Mouse (Mus musculus) embryo, embryonic 10 days (tissue): ENCODE data around the gene Mtg2.

ENCODE experiments used
- DNase-seq: peaks from one replicate; pipeline ENCODE4 v3.0.0-alpha.2; 2015; ENCODE audit warnings: low spot score

Gene Mtg2

GRCm38 (mm10) chr2:180104659-180105377, 34.4 kb downstream of the Mtg2 start:
- DNase-seq = no peak

DNA sequence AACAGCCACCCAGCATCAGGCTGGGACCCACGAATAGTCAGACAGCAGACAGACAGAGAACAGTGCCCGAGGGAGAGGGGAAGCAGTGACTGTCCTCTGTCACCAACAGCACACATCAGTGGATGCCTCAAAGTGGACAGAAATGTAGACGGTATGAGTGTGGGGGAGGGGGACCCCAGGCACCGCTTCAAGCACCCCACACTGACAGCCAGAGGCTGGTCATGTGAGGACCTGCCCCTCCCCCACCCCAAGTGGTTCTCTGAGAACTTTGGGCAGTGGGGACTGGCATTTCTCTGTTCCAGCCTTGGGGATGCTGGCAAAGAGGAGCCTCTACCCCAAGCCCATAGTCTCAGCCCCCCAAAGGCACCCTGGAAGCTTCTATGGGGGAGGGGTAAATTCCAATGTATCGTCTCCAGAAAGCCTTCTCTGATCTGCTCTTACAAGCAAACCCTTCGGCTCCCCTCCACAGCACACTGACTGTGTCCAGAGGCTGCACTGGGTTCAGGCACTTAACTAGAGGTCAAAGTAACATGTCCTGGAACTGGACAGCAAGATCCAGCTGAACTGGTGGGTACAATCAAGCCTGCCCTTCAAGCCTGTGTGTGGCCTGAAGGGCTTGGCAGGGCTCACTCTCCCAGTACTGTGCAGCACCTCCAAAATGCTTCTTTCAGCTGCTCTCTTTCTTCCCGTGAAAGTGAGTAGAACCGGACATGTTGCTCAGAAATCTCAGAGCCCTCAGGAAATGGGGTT, 35.2 kb downstream of the Mtg2 start:
- no peak for DNase-seq

DNA sequence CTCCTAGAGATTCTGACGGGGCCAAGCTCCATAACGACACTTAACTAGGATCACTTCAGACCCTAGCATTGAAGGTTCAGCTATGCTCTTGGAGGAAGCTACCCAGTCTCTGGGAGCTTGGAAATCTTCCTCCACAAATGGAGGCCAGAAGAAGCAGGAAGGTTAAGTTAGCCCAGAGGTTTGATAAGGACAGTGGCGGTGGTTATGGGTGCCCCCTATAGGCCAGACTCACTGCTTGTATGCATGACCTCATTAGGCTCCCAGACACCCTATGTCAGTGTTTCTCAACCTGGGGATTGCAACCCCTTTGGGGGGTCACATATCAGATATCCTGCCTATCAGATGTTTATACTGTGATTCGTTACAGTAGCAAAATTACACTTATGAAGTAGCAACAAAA, 36.7 kb downstream of the Mtg2 start:
- DNase-seq = no peak

GRCm38 (mm10) chr2:180108285-180108684, 37.9 kb downstream of the Mtg2 start:
- DNase-seq = no peak

GRCm38 (mm10) chr2:180113909-180114890, 43.8 kb downstream of the Mtg2 start:
- no peak for DNase-seq

GRCm38 (mm10) chr2:180115279-180115678, 44.9 kb downstream of the Mtg2 start:
- no peak for DNase-seq

DNA sequence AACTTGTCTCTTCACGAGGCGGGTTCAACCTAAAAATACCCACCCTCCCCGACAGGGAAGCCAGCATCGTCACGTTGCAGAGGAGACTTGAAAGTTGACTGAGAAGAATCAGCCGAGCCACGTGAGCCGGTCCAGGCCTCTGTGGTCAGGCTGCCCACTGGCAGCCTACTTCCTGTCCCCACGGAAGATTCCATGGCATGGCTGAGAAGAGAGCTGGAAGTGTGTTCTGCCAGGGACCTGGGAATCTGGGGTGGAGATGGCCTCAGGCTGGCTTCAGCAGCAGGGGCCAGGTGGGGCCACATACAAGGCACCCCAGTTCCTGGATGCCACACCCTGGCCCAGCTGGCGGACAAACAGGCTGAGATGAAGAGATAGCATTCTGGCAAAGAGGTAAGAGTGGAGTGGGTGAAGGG, 45.7 kb downstream of the Mtg2 start:
- no peak for DNase-seq

GRCm38 (mm10) chr2:180116741-180117484, 46.5 kb downstream of the Mtg2 start:
- no peak for DNase-seq

- DNase-seq = peak; percentile 84
Observed at GRCm38 (mm10) chr2:180117485-180118194, 47.3 kb downstream of the Mtg2 start.

DNA sequence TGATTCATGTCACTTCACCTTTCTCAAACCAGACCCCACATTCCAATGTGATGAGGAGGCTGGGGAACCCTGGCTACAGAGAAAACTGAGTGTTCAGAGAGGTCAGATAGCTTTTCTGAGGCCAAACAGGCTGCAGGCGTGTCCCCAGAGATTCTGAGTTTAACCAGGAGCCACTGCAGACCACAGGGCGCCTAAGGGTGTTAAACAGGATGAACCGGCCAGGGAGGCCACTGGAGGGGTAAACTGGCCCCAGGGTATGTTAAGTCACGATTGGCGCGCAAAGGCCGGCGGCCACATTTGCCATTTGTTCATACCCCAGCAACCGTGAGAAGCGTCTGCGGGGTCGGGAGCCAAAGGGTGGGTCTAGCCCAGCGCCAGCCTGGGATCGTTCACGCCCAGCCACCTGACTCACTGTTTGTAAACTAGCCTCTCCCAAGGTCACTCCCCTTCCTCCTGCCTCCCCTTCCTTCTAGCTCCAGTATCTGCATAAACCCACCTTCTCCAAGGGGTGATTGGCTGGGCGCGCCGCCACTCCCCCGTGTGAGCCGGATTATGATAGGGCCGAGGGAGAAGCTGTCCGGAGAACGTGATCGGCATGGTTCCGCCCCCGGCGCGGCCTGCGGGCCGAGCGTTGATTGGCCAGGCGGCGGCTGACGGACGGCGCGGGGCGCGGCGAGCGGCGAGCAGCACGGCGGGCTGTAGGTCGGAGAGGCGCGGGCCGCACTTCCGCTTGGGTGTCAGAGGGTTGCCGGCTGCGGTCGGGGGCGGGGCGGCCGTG, 48.5 kb downstream of the Mtg2 start, which contains the start of gene Osbpl2:
TSS of gene Osbpl2 (plus strand) at position 646 of the 778 bp plus-strand sequence.
- DNase-seq = peak; percentile 99

DNA sequence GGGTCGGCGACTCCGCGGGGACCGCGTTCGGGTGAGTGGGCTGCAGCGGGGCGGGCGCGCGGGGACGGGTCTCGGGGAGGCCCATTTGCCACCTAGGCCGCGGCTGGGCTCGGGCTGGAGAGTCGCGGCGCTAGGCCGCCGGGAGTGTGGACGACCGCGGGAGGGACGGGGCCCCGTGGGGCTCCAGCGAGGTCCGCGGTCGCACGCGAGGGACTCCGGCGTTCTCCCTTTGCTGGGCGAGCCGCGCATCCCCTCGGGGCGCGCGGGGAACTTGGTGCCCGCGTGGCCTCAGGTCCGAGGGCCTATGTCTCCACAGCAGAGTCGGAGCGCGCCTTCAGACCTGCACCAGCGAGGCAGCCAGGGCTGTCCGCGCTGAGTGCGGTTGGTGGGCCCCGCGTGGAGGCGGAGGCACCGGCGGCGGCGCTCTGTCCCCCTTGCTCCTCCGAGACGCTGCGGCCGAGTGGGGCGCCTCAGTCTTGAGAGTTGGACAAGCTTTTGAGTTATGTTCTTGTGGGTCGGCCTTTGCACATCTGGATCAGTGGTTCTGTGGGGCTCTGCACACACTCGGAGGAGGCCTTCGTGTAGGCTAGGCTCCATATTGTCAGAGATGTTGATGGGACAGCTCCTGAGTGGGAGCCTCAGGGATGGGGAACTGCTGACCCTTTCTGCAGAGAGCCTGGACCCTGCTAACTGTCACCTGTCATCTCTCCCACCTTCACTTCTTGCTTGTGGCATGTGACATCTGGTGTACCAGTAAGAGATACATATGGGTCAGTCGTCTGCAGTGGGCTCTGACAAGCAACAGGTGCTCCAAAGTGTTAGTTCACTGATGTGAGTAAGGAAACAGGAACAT, 49.3 kb downstream of the Mtg2 start:
- peak; percentile 44 for DNase-seq

DNA sequence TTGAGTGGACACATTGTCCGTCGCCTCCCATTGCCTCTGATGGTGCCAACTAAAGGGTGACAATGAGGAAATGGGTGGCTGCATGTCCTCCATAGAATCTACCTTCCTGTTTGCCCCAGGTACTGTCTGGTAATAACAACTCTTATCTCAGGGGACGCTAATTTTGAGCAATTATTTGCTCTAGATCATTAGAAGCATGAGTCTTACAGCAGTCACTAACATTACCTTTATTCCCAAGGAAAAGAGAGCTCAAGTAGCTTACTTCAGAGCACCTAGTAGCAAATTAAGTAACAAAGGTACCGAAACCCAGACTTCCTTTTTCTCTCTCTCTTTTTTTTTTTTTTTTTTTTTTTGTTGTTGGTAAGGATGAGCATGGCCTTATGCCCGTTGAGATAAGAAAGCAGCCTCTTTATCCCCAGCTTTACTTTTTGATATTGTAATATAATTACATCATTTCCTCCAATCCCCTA, 49.9 kb downstream of the Mtg2 start:
- DNase-seq = no peak

DNA sequence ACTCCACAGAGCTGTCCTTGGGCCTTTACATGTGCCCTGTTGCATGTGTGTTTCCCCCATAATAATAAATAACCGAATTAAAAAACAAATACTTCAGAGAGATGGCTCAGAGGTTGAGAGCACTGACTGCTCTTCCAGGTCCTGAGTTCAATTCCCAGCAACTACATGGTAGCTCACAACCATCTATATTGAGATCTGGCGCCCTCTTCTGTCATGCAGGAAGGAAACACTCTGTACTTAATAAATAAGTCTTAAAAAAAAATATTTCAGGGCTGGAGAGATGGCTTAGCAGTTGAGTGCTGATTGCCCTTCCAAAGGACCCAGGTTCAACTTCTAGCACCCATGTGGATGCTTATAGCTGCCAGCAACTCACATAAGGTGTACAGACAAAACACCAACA, 53.8 kb downstream of the Mtg2 start:
- no peak for DNase-seq

GRCm38 (mm10) chr2:180126195-180126594, 55.8 kb downstream of the Mtg2 start:
- DNase-seq = peak; percentile 8

DNA sequence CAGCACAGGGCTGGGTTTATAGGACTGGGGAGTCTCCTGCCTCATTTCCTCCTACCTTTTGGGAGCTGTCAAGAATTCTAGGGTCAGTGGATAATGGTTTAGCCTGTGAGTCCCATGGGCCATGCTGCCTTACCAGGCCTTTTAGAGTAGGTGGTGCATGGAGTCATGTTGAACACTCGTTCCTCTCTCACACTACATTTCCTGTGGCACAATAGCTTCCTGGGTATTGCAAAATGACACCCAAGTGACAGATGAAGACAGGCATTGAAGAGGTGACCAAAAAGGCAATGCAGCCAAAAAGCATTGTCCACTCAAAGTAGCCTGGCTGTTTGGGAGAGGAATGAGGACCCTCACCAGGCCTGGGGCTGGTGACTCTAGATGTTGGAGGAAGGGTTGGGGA, 57.3 kb downstream of the Mtg2 start:
- DNase-seq = no peak

GRCm38 (mm10) chr2:180133231-180133630, 62.8 kb downstream of the Mtg2 start:
- DNase-seq = no peak

GRCm38 (mm10) chr2:180133911-180134310, 63.5 kb downstream of the Mtg2 start:
- DNase-seq = no peak

- no peak for DNase-seq
Observed at GRCm38 (mm10) chr2:180135414-180135813, 65.0 kb downstream of the Mtg2 start.
